Mouse (Mus musculus) neural tube, embryonic 10.5 days (tissue): ENCODE measurements around the gene Jun.

Experiments
- DNase-seq: peaks from one replicate; pipeline ENCODE4 v3.0.0-alpha.2; 2017; ENCODE audit warnings: low spot score; ENCODE audit errors: extremely low spot score

Jun gene

DNA sequence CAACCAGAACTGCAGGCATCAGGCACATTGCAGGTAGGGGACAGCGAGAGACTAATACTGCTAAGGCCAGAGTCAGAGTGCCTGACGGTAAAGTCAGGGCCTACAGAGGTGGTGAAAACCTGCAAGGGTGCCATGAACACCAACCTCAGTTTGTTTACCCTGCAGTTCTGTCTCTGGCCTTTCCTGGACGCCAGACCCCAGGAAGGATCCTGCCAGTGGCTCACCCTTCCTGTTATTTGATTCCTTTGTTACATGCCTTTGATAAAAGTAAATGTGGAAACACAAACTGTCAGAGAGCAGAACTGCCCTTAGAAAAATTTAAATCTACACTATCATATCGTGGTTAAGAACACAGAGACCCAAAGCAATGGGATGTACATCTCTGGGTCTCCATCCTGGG is 20.9 kb downstream of the Jun start:
- DNase-seq, result no peak

DNA sequence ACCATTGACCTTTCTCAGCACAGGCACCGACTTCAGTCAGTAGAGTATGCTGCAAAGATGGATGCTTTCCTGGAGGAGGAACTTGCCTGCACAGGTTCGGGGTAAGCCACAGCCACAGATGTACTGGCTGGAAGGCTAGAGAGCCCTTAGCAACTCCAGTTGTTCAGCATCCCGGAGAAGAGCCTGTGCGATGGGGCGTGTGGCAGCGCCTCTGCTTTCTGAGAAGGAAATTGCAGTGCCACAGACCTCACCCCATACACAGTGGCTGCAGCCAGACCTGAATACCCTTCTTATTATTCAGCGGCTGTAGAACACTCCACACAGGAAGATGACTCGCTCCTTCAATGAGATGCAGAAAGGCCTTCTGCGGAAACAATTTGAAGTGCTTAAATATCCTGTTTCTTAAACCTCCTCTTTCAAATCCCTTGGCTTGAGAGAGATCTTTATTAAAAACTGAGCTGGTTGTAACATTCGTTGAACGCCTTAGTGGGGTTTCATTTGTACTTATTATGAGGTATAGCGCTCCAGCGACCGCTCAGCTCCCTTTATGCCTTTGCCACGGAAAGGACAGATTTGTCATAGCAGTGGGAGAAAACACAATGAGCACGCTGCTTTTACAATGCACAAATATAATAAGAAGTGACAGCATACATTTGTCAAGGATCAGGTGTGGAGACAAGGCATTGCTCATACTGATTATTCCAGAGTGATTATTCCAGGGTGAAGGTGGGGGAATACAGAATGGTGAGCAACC is 26.0 kb downstream of the Jun start:
- DNase-seq, result no peak

DNA sequence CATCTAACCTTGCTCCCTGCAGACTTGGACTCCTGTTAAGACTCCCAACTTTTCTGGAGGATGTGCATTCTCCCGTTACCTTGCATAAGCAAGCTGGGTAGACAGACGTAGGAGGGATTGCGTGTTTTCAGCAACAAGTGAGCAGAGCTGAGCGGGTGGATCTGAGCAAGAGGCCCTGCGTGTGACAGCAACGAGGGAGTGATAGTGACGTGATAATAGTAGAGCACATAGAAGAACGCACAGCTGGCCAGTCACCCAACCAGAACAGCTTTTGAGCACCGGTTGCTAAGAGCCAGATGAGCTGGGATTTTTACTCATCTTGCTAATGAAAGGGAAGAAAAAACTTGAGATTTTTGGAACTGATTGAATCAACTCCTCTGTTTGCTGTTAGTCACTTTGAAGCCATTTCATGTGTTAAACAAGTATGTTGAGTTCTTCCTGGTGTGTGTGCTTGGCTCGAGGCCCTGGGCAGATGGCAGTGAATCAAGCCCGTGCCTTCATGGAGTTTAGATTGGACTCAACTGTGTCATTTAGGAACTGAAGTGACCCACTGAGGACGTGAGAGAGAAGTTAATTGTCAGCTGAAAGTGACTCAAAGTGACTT is 28.6 kb downstream of the Jun start:
- DNase-seq, result no peak

DNA sequence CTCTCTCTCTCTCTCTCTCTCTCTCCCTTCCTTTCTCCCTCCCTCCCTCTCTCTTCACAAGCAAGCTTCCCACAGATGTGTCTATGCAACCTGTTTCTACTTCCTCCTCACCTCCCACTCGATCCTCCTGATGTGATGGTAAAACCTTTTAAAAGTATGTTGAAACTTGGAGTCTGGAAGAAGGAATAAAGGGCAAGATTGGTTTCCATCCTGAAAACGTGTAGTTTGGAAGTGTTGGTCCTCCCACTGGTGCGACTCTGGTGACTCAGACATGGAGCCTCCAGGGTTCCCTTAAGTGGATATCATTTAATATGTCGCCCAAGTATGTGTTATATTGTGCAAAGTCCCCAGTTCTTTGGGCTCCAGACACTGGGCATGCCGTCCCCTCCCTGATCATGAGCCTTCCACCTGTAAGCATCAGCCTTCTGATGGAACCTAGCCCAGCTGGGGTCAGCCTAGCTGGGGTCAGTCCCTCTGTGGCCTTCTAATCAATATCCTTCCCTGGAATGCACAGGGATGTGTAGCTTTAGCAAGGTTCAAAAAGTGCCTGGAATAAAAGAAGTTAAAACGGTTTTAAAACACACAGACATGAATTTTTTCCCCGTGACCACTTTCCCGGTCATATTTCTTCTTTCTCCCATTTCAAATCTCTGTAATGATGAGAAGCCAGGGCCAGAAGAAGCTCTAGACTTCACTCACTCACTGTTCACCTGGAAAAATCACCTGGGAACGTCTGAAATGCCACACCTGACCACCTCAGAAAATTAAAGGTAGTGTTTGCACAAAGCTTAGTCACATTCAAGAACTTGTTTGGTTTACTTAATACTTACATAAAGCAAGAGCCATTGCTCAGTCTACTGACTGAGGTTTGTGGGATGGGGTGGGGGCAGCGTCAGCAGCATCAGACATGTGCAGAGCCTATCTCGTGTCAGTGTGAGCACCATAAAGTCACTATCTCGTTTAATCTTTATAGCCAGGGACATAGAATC is 30.1 kb downstream of the Jun start:
- no peak for DNase-seq

DNA sequence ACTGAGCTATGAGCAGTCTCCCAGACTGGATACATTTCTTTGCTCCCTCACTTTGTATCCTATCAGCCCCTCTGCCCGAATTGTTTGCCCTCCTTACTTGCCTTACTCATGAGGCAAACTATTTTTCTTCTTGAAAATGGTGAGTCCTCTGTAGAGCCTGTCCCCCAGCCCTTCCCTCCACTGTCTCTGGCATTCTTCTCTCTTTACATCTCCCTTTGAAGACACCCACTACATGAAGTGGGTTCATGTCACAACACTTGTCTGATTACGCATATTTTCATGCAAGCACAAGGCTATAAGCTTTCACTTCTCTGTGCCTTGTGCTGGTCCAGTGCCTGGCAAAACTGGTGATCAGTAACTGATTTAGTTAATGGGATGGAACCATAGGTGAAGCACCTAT is 31.8 kb downstream of the Jun start:
- no peak for DNase-seq

DNA sequence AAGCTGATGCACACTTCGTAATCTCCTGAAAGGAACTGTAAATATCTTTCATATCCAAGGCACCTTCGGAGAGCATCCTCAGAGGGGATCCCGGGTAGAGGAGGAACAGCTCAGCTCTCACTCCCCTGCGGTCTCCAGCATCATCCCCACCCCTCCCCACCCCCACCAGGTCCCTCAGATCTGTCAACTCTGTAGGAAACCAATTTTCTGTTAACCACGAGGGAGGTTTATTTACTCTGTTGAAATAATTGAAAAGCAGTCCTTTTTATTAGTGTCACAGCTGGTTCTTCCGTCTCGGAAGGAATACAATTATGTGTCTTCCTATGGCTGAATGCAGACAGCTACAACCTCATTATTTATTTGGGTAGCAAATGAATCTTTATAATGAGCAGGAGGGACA is 33.8 kb downstream of the Jun start:
- DNase-seq, result no peak

DNA sequence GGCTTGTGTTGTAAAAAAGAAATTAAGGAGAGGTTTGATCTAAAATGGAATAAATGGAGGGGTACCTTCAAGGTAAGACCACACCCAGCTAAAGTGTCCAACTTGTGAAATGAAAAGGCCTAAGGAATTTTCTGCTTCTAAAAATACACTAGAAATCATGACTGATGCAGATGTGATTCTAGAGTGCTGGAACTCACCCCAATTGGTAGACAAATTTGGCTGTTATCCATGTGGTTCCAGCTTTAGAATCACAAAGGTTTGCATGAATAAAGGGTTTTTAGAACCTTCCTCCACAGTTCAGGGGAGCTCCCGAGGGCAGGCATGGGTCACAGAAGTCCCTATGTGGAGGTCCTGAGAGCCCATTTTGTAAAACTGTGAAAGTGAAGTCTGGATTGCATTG is 39.3 kb downstream of the Jun start:
- DNase-seq, result no peak

DNA sequence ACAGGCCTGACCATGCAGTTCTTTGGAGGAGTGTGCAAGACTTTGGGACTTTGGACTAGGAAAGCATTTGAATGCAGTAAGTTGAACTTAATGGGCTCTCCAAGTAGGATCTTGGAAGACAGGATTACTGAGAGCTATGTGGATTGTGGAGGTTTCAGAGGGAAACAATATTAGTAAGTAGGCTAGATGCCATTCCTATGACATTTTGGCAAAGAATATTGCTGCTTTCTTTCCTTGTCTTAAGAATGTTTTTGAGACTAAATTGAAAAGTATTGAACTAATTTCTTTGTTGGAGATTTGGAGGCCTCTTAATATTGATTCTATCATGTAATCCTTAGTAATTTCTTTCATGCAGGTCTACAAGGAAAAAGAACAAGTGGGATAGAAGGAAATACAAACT is 39.8 kb downstream of the Jun start:
- DNase-seq, result no peak

DNA sequence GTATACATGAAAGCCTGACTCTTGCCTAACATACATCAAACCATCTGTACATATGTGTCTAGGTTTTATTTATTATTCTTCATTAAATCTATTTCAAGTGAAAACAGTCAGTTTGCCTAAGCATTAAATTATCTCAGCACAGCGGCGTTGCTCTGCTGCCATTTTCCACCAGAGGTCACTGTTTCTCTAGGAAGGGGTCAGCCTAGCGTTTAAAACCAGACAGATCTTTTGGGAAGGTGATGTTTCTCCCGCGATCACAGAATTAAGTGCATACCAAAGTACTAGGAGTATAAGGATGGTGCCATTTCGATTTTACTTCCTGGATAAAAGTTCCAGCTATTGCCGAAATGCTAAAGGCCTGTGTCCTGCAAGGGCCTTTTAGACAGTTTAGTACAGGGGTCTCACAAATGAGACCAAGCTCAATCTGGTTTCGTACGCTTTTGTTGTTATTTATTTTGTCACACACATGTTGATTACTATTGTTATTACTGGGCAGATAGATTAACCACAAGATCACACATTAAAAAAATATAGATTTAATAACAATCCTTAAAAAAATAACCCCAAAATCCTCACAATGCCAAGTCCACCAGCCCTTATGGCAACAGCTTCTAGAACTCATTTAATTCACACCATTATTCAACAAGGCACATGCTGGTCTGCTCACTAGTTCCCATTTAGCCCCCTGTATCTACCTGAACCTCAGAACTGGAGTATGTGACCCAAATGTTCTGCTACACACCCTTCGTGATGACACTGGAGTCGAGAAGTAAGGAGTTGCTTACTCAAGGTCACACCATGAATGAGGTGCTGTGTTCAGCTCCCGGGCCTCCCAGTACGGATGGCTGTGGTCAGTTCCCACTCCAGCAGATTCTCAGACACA is 43.6 kb downstream of the Jun start:
- DNase-seq, result peak; percentile 73

DNA sequence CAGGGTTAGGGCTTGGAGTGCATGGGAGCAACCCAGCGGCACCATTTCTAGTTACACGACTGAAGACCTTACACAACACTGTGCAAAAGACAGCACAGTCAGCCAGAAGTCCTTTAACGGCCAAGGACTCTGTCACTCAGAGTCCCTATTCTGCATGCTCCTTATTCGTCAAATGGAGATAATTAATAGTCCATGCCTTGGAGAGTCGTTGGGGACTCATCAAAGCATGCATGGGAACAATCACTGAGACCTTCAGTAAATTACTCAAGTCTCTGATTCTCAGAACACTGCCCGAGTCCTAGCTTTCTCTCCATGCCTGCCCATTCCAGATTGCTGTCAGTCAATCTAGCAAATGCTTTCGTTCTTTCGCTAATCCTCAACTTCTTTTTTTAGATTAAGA is 44.3 kb downstream of the Jun start:
- DNase-seq, result no peak

DNA sequence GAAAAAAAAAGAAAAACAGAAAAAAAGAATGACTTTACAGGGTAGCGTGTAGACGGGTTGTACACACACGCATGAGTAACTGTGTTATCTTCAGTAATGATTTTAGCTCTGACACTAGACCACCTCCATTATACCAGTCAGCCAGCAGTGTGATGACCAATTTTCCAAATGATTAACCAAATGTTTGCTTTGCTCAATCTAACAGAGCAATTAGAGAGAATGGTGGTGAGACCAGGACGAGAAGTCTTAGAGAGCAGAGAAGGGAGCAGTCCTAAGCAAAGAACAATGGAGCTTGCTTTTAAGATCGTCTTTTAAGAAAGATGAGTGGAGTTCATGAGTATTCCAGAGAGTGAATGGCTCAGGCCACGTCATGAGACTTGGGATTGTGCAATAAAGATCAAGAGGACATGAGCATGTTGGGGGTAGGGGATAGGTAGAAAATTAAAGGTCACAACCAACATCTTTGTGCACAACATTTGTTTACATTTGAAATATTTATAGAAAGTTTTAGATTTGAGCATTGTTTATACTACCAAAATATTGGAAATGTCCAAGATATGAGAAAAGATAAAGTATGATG is 46.7 kb downstream of the Jun start:
- DNase-seq, result no peak

DNA sequence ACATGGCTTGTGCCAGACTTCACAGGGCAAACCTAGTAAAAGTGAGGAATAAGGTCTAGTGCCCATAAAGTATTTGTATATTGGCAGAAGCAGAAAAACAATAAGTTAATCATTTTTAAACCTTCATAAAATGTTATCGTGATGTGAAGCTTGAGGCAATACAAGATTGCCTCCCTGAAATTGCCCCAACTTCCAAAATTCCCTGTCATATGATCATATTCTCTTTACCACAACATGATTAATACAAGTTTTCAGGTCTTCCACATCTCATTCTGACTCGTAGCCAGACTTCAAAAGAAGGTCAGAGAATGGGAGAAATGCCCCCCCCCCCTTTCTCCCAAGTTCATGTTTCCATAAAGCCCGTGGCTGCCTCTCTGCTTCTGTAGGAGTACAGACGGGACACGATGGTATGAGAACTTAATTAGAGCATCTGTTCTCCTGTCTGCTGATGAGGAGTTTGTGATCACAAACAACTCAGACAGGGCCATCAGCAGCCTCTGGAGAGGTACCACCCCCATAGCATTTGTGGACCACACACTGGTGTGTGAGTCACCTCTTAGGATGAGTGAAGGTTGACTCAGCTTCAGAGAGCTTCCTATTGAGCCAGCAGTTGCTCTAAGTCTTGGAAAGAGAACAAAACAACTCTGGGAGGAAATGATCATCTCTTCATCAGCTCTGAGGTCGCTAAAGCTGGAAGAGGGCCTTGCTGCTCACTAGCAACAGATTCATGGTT is 50.8 kb downstream of the Jun start:
- DNase-seq, result no peak

DNA sequence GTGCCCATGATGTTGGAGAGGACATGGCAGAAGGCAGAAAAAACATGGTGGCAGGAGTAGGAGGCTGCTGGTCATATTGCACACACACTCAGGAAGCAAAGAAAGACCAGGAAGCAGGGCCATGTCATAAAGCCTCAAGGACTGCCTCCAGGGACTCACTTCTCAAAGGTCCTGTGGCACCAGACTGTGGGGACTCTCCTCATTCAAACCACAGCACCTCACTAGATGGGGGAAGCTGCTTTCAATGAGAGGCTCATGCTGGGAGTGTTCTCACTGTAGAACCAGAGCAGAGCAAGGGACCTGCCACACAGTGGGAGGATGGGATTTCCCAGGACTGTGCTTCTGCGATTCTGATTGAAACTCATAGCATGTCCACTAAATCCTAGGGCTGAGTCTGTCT is 51.9 kb downstream of the Jun start:
- no peak for DNase-seq

DNA sequence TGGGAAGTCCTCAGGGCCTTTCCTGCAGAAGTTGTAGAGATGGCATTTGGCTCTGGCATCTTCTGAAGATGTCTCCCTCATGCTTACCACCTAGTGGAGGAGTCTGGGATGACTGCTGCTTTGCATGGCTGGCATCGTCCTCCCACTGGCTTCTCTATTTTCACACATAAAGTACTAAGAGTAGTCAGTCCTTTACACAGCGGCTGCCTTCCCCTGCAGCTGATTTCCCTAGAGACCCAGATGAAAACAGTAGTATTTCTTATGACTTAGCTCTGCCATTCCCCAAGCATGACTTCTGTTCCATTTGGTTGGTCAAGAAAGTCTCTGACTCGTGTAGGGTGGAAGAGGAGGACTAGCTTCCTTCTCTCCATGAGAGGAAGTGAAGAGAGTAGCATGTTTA is 52.8 kb downstream of the Jun start:
- no peak for DNase-seq
